16 mouse cellular contexts compared by ENCODE assay signal in genomic region chr8:47026841-47027490, GRCm38 (mm10).
"Had no signal": no experiment of that assay in that cellular context is flagged by ENCODE, and none has a peak within 500 bp of the region (broad histone marks: within the 10 kb centered on the region; RNA-seq: fewer than 3 reads in every experiment).

No protein-coding gene starts in this region.

- H3K4me2 ChIP-seq: limb, embryonic 12.5 days; liver, embryonic 13.5 days; lung, embryonic 15.5 days; midbrain, embryonic 13.5 days had no signal

- H3K4me1 ChIP-seq: limb, embryonic 12.5 days; liver, embryonic 13.5 days; lung, embryonic 15.5 days; megakaryocyte, embryonic 14.5 days had no signal

- DNase-seq: kidney, postnatal 36 days; layer of hippocampus, adult 9-11 months; layer of hippocampus, postnatal 36 days; liver; liver, embryonic 13.5 days; liver, postnatal 0 days; lung, postnatal 14 days; right cerebral cortex, adult 18-20 months; right cerebral cortex, postnatal 25 days; thymus, postnatal 36 days had no signal

- H3K36me3 ChIP-seq: limb, embryonic 12.5 days; liver, embryonic 13.5 days; lung, embryonic 15.5 days; midbrain, embryonic 13.5 days had no signal

- H3K9ac ChIP-seq: limb, embryonic 12.5 days; liver, embryonic 13.5 days; liver, postnatal 0 days; lung, embryonic 15.5 days; midbrain, embryonic 13.5 days had no signal

- ATAC-seq: liver, postnatal 0 days; midbrain, embryonic 13.5 days had no signal

- H3K27ac ChIP-seq: kidney, postnatal 0 days; limb, embryonic 12.5 days; liver, embryonic 13.5 days; lung, embryonic 15.5 days; macrophage; midbrain, embryonic 13.5 days had no signal

- H3K27me3 ChIP-seq: limb, embryonic 12.5 days; liver, embryonic 13.5 days; megakaryocyte, embryonic 14.5 days had no signal

- H3K4me3 ChIP-seq: limb, embryonic 12.5 days; liver, embryonic 13.5 days; lung, embryonic 15.5 days; megakaryocyte, embryonic 14.5 days; midbrain, embryonic 13.5 days had no signal

- H3K9me3 ChIP-seq: limb, embryonic 12.5 days; liver, embryonic 13.5 days; lung, embryonic 15.5 days; midbrain, embryonic 13.5 days had no signal
